Mouse (Mus musculus) heart, adult 2 months (tissue): ENCODE measurements around the gene Schip1.

Experiments used
- CTCF ChIP-seq: fragments of 200-600 bp; IDR thresholded peaks from 2 replicates; pipeline ENCODE4 v1.8.1; 2022; ENCODE audit warnings: antibody characterized with exemption, mild to moderate bottlenecking, moderate library complexity
- EP300 ChIP-seq: fragments of 200-500 bp; IDR thresholded peaks from 2 replicates; pipeline ENCODE4 v1.6.1; 2011; ENCODE audit warnings: low read depth, low read length, control low read depth; ENCODE audit not compliant: insufficient read depth

DNA sequence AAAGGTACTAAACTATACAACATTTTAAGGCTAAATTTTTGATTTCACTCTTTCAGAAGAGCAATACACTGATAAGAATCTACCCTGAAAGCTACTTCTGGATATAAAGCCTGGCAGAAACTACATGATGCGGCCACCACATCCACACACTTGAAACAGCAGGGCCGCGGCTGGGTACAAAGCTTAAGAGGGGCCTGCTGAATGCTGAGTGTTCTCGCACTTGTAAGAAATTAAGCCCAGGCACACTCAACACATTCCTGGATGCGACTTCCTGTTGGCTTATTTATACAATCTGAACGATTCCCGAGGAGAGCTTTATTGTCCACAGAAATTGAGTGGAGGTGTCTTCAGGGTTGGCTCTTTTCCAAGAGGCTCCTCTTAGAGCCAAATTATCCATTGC is 452.6 kb downstream of the Schip1 start:
- TF ChIP-seq CTCF (no peak), EP300 (no peak)
